Mouse (Mus musculus) spleen, adult 2 months (tissue): Measurements from ENCODE around the gene Cfap58. TPM values are rescaled to one million over a fixed set of nuclear protein-coding genes. Genes with fewer than 3 reads are reported as not detected.

Experiments
- DNase-seq, 2 experiments: peaks; one replicate each; pipeline versions ENCODE4 v3.0.0 to v3.0.0-alpha.2; 2012 to 2021; ENCODE audit warnings: low spot score in 2 of 2, low read depth in 1 of 2
- H3K27ac ChIP-seq: fragments of 200-500 bp; 2 replicates; pipeline ENCODE4 v1.5.1; 2012; ENCODE audit warnings: low read length, inconsistent platforms; ENCODE audit not compliant: insufficient read depth
- H3K27me3 ChIP-seq: fragments of 200-500 bp; 2 replicates; pipeline ENCODE4 v1.6.1; 2012; ENCODE audit warnings: mild to moderate bottlenecking, moderate library complexity, low read length, inconsistent platforms; ENCODE audit not compliant: control insufficient read depth, insufficient read depth
- H3K36me3 ChIP-seq: fragments of 200-500 bp; 2 replicates; pipeline ENCODE4 v1.6.1; 2012; ENCODE audit warnings: mild to moderate bottlenecking, low read length, inconsistent platforms; ENCODE audit not compliant: control insufficient read depth, insufficient read depth
- H3K4me1 ChIP-seq: fragments of 200-500 bp; 2 replicates; pipeline ENCODE4 v1.6.1; 2011; ENCODE audit warnings: inconsistent platforms; ENCODE audit not compliant: control insufficient read depth, insufficient read depth, insufficient read length
- H3K4me3 ChIP-seq: fragments of 200-500 bp; 2 replicates; pipeline ENCODE4 v1.5.1; 2011; ENCODE audit warnings: mild to moderate bottlenecking, inconsistent platforms; ENCODE audit not compliant: insufficient read depth, insufficient read length; ENCODE audit errors: extremely low read depth
- CTCF ChIP-seq: fragments of 200-500 bp; IDR thresholded peaks from 2 replicates; pipeline ENCODE4 v1.5.1; 2011; ENCODE audit warnings: mild to moderate bottlenecking, inconsistent platforms; ENCODE audit not compliant: insufficient read depth, insufficient read length, insufficient replicate concordance; ENCODE audit errors: extremely low read depth
- POLR2A ChIP-seq: fragments of 200-500 bp; IDR thresholded peaks from 2 replicates; pipeline ENCODE4 v1.6.1; 2011; ENCODE audit warnings: low read depth, low read length, inconsistent platforms
- WGBS: fragments of 180-500 bp; shearing (Covaris S2); methylation state at CpG from one replicate; pipeline ENCODE4 v1.1.7; 2018; 5-methylcytosine and 5-hydroxymethylcytosine counted together
- polyA plus RNA-seq: library from polyadenylated mRNA; depleted of rRNA; stranded (reverse); fragments of >200 nt; gene quantifications from 2 replicates; pipeline ENCODE4 v1.2.3, GENCODE M21; 2012

The Cfap58 gene
- polyA plus RNA-seq, 1 experiment: not detected

GRCm38 (mm10) chr19:47971066-47971465 lies 33.6 kb downstream of the Cfap58 start:
- WGBS: 91% methylated on average over 8 of the region's 8 CpGs
- TF ChIP-seq CTCF (no peak), POLR2A (no peak)
- no peaks in the 10 kb centered on the region for H3K4me1 ChIP-seq
- DNase-seq: no peak
- no peak overlapping the region for H3K27ac ChIP-seq
- no peaks in the 10 kb centered on the region for H3K36me3 ChIP-seq
- H3K27me3 ChIP-seq: no peaks in the 10 kb centered on the region
- H3K4me3 ChIP-seq: no peak overlapping the region

GRCm38 (mm10) chr19:47978109-47978701 lies 40.7 kb downstream of the Cfap58 start:
- Histone ChIP-seq H3K4me3 (no peak overlapping the region), H3K36me3 (no peaks in the 10 kb centered on the region), H3K27ac (no peak overlapping the region), H3K4me1 (no peaks in the 10 kb centered on the region), H3K27me3 (no peaks in the 10 kb centered on the region)
- WGBS: 77% methylated on average over 15 of the region's 15 CpGs
- no peak for TF ChIP-seq POLR2A
- no peak for TF ChIP-seq CTCF
- no peak for DNase-seq

GRCm38 (mm10) chr19:47979446-47979845 lies 42.0 kb downstream of the Cfap58 start:
- Histone ChIP-seq H3K4me3 (no peak overlapping the region), H3K4me1 (no peaks in the 10 kb centered on the region), H3K36me3 (no peaks in the 10 kb centered on the region), H3K27ac (no peak overlapping the region), H3K27me3 (no peaks in the 10 kb centered on the region)
- no peak for TF ChIP-seq CTCF
- TF ChIP-seq POLR2A: no peak
- DNase-seq: no peak
- WGBS: 72% methylated on average over 6 of the region's 6 CpGs

- WGBS: 90% methylated on average over 10 of the region's 10 CpGs
- TF ChIP-seq CTCF (no peak), POLR2A (no peak)
- Histone ChIP-seq H3K27ac (no peak overlapping the region), H3K4me1 (no peaks in the 10 kb centered on the region), H3K4me3 (no peak overlapping the region), H3K27me3 (no peaks in the 10 kb centered on the region), H3K36me3 (no peaks in the 10 kb centered on the region)
- DNase-seq: no peak
Observed at GRCm38 (mm10) chr19:47980241-47980640, 42.8 kb downstream of the Cfap58 start.

GRCm38 (mm10) chr19:47985606-47986213 lies 48.2 kb downstream of the Cfap58 start:
- WGBS: 89% methylated on average over 15 of the region's 15 CpGs
- H3K4me3 ChIP-seq: no peak overlapping the region
- no peaks in the 10 kb centered on the region for H3K27me3 ChIP-seq
- DNase-seq: no peak
- H3K4me1 ChIP-seq: no peaks in the 10 kb centered on the region
- H3K27ac ChIP-seq: no peak overlapping the region
- no peak for TF ChIP-seq CTCF
- TF ChIP-seq POLR2A: no peak
- no peaks in the 10 kb centered on the region for H3K36me3 ChIP-seq

GRCm38 (mm10) chr19:47987986-47988385 lies 50.5 kb downstream of the Cfap58 start:
- H3K4me1 ChIP-seq: no peaks in the 10 kb centered on the region
- no peak for TF ChIP-seq CTCF
- TF ChIP-seq POLR2A: no peak
- H3K36me3 ChIP-seq: no peaks in the 10 kb centered on the region
- 85% methylated on average over 11 of the region's 11 CpGs for WGBS
- no peaks in the 10 kb centered on the region for H3K27me3 ChIP-seq
- H3K27ac ChIP-seq: no peak overlapping the region
- no peak overlapping the region for H3K4me3 ChIP-seq
- no peak for DNase-seq

- Histone ChIP-seq H3K27ac (no peak overlapping the region), H3K4me3 (no peak overlapping the region), H3K36me3 (no peaks in the 10 kb centered on the region), H3K4me1 (no peaks in the 10 kb centered on the region), H3K27me3 (no peaks in the 10 kb centered on the region)
- 32% methylated on average over 16 of the region's 16 CpGs for WGBS
- no peak for DNase-seq
- TF ChIP-seq POLR2A (no peak), CTCF (no peak)
Observed at GRCm38 (mm10) chr19:47988456-47988855, 51.0 kb downstream of the Cfap58 start.
